Mouse (Mus musculus) thymus, adult 2 months (tissue): ENCODE measurements around the gene Miga2. TPM values are rescaled to one million over a fixed set of nuclear protein-coding genes. Genes with fewer than 3 reads are reported as not detected.

Source experiments
- DNase-seq: peaks from one replicate; pipeline ENCODE4 v3.0.0; 2021
- H3K27ac ChIP-seq: fragments of 200-500 bp; 2 replicates; pipeline ENCODE4 v1.5.1; 2012; ENCODE audit warnings: low read length, control low read depth; ENCODE audit not compliant: control insufficient read depth, insufficient read depth
- H3K27me3 ChIP-seq: fragments of 200-500 bp; 2 replicates; pipeline ENCODE4 v1.6.1; 2012; ENCODE audit warnings: mild to moderate bottlenecking, low read length, moderate library complexity, mixed read lengths; ENCODE audit not compliant: control insufficient read depth, insufficient read depth
- H3K36me3 ChIP-seq: fragments of 200-500 bp; 2 replicates; pipeline ENCODE4 v1.6.1; 2012; ENCODE audit warnings: mild to moderate bottlenecking, low read length, moderate library complexity; ENCODE audit not compliant: control insufficient read depth, insufficient read depth
- H3K4me1 ChIP-seq: fragments of 200-500 bp; replicated peaks from 2 replicates; pipeline ENCODE4 v1.6.1; 2012; ENCODE audit warnings: low read length; ENCODE audit not compliant: control insufficient read depth, insufficient read depth
- H3K4me3 ChIP-seq: fragments of 200-500 bp; 2 replicates; pipeline ENCODE4 v1.5.1; 2012; ENCODE audit warnings: mild to moderate bottlenecking, low read length, control low read depth, moderate library complexity; ENCODE audit not compliant: control insufficient read depth, insufficient read depth
- CTCF ChIP-seq: fragments of 200-500 bp; IDR thresholded peaks from 2 replicates; pipeline ENCODE4 v1.5.1; 2012; ENCODE audit warnings: mild to moderate bottlenecking, control low read depth, low read length, moderate library complexity, borderline replicate concordance; ENCODE audit not compliant: control insufficient read depth, poor library complexity, insufficient read depth; ENCODE audit errors: extremely low read depth
- POLR2A ChIP-seq: fragments of 200-500 bp; IDR thresholded peaks from 2 replicates; pipeline ENCODE4 v1.6.1; 2012; ENCODE audit warnings: mild to moderate bottlenecking, low read length, control low read depth, moderate library complexity; ENCODE audit not compliant: control insufficient read depth, poor library complexity, insufficient read depth; ENCODE audit errors: extremely low read depth
- WGBS: fragments of 180-500 bp; shearing (Covaris S2); methylation state at CpG from one replicate; pipeline ENCODE4 v1.1.7; 2018; 5-methylcytosine and 5-hydroxymethylcytosine counted together
- polyA plus RNA-seq: library from polyadenylated mRNA; depleted of rRNA; stranded (reverse); fragments of >200 nt; gene quantifications from 2 replicates; pipeline ENCODE4 v1.2.3, GENCODE M21; 2012; rRNA removed

Miga2 gene
- polyA plus RNA-seq, 1 experiment: 28.7 TPM

GRCm38 (mm10) chr2:30419112-30419511, 55.1 kb downstream of the Miga2 start:
- peaks cover 8% of the 10 kb centered on the region for H3K4me1 ChIP-seq
- H3K4me3 ChIP-seq: no peak overlapping the region
- TF ChIP-seq POLR2A (no peak), CTCF (no peak)
- H3K27ac ChIP-seq: no peak overlapping the region
- DNase-seq: no peak
- H3K36me3 ChIP-seq: no peaks in the 10 kb centered on the region
- no peaks in the 10 kb centered on the region for H3K27me3 ChIP-seq
- WGBS: 83% methylated on average over 10 of the region's 10 CpGs

GRCm38 (mm10) chr2:30421432-30421831, 57.4 kb downstream of the Miga2 start:
- 83% methylated on average over 4 of the region's 4 CpGs for WGBS
- H3K4me3 ChIP-seq: no peak overlapping the region
- TF ChIP-seq CTCF (no peak), POLR2A (no peak)
- H3K27ac ChIP-seq: no peak overlapping the region
- H3K36me3 ChIP-seq: peaks cover 2% of the 10 kb centered on the region
- no peaks in the 10 kb centered on the region for H3K27me3 ChIP-seq
- H3K4me1 ChIP-seq: 0 out of 2 replicates have a peak, but pooled peaks cover 3% of the 10 kb centered on the region
- no peak for DNase-seq

- Histone ChIP-seq H3K27ac (no peak overlapping the region), H3K4me1 (no peaks in the 10 kb centered on the region), H3K36me3 (peaks cover 53% of the 10 kb centered on the region), H3K4me3 (no peak overlapping the region), H3K27me3 (no peaks in the 10 kb centered on the region)
- DNase-seq: no peak
- TF ChIP-seq CTCF (no peak), POLR2A (no peak)
Observed at GRCm38 (mm10) chr2:30429156-30429555, 65.1 kb downstream of the Miga2 start.

Other genes with a start within 250 kb of the Miga2 start
- gene Zer1, start 239.6 kb upstream of the Miga2 start, polyA plus RNA-seq: 140 and 153 TPM in 2 replicates
- 92.3 and 92.9 TPM in 2 replicates for gene Tbc1d13, start 230.5 kb upstream of the Miga2 start, polyA plus RNA-seq
- gene Endog, start 192.7 kb upstream of the Miga2 start, polyA plus RNA-seq: 37.8 and 40.3 TPM in 2 replicates
- 41.9 and 44.9 TPM in 2 replicates for gene Spout1, start 185.8 kb upstream of the Miga2 start, polyA plus RNA-seq
- 32.3 and 35.3 TPM in 2 replicates for gene Kyat1, start 158.4 kb upstream of the Miga2 start, polyA plus RNA-seq
- gene Lrrc8a, start 126.5 kb upstream of the Miga2 start, polyA plus RNA-seq: 27.3 and 31.0 TPM in 2 replicates
- gene Gm28035, start 123.7 kb upstream of the Miga2 start, polyA plus RNA-seq: 14.8 and 15.5 TPM in 2 replicates
- 10.7 and 18.1 TPM in 2 replicates for gene Phyhd1, start 98.0 kb upstream of the Miga2 start, polyA plus RNA-seq
- not detected in 2 replicates for gene Gm28038, start 83.2 kb upstream of the Miga2 start, polyA plus RNA-seq
- 20.0 and 22.1 TPM in 2 replicates for gene Dolk, start 77.9 kb upstream of the Miga2 start, polyA plus RNA-seq
- gene Nup188, start 77.8 kb upstream of the Miga2 start, polyA plus RNA-seq: 77.4 and 107 TPM in 2 replicates
- gene Sh3glb2, start 4.9 kb upstream of the Miga2 start, polyA plus RNA-seq: 253 and 265 TPM in 2 replicates
- 97.2 and 98.9 TPM in 2 replicates for gene Dolpp1, start 28.0 kb downstream of the Miga2 start, polyA plus RNA-seq
- gene Crat, start 51.6 kb downstream of the Miga2 start, polyA plus RNA-seq: 93.9 and 96.4 TPM in 2 replicates
- 180 and 227 TPM in 2 replicates for gene Ptpa, start 51.8 kb downstream of the Miga2 start, polyA plus RNA-seq
- 7.2 and 7.7 TPM in 2 replicates for gene Ier5l, start 110.0 kb downstream of the Miga2 start, polyA plus RNA-seq
- gene Cstad, start 230.8 kb downstream of the Miga2 start, polyA plus RNA-seq: 1.7 and 2.9 TPM in 2 replicates